Mouse (Mus musculus) left cerebral cortex, adult 2 months (tissue): ENCODE results near the gene Alad. TPM values are rescaled to one million over a fixed set of nuclear protein-coding genes. Genes with fewer than 3 reads are reported as not detected.

ENCODE experiments used
- DNase-seq, 2 experiments: peaks; one replicate each; pipeline ENCODE4 v3.0.0; 2021 to 2022; ENCODE audit warnings: low spot score in 2 of 2, mixed read lengths in 1 of 2; ENCODE audit errors: extremely low spot score in 1 of 2
- H3K27ac ChIP-seq: fragments of 200-600 bp; 2 replicates; pipeline ENCODE4 v1.8.1; 2022
- H3K4me3 ChIP-seq: fragments of 200-600 bp; 2 replicates; pipeline ENCODE4 v1.8.1; 2022
- CTCF ChIP-seq: fragments of 200-600 bp; IDR thresholded peaks from 2 replicates; pipeline ENCODE4 v1.8.1; 2022; ENCODE audit warnings: antibody characterized with exemption, mild to moderate bottlenecking, moderate library complexity
- intact Hi-C: fragments of 180-260 bp; cut with DNase I; formaldehyde crosslinking; loops from one replicate; pipeline ENCODE4 v1.15.1; 2025
- long read RNA-seq, 2 experiments: library from polyadenylated mRNA; stranded (forward); transcript quantifications; one replicate each; pipeline ENCODE4 v2.0.0; 2021; ENCODE audit warnings: borderline mapping rate in 2 of 2
- total RNA-seq, 2 experiments: library from RNA; stranded (reverse); gene quantifications; 2 replicates each; pipeline ENCODE4 v1.2.3; 2021

The Alad gene
- 10 to 100 TPM; 32.1 to 34.0 TPM for total RNA-seq
- long read RNA-seq, experiment 1, transcript Alad-201 (12 exons, 1,206 nt) = major isoform, 44 of 50 reads
- long read RNA-seq, experiment 1, partial matches to known transcripts = 3 of 50 reads
- long read RNA-seq, experiment 1, other reads (novel, unspliced or antisense) = 3 of 50 reads
- long read RNA-seq, experiment 2, transcript Alad-201 (12 exons, 1,206 nt) = major isoform, 28 of 33 reads
- long read RNA-seq, experiment 2, partial matches to known transcripts = 2 of 33 reads
- long read RNA-seq, experiment 2, other reads (novel, unspliced or antisense) = 3 of 33 reads

DNA sequence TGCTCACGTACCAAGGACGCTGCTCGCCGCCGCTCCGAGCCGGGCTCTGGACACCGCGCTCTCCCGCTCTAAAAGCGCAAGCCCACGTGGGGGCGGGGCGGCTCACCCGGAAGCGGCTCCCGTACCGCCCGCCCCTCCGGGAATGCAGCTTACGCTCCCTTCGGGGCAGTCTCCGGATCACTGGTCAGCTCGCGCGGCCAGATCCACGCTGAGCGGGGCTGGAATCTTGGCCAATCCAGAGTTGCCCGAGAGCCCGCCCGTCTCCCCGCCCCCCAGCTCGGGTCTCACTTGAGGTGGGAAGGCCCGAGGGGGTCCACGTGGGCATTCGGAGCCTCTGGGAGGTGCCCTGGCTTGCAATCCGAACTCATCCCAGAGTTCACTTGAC, at the start of gene Alad:
Gene Alad, minus strand, starts transcription at position 70 of the 385 bp plus-strand sequence.
- H3K27ac ChIP-seq = peak within 1 kb of the TSS; percentile 88
- DNase-seq = peak; percentile 81 to 82
- TF ChIP-seq CTCF = no peak; the same call in 1 of the 2 replicates
- H3K4me3 ChIP-seq = peak within 1 kb of the TSS; percentile 56
- intact Hi-C loops = loop anchor here (5.0 kb wide), 2 partner anchors 63 to 113 kb away; partner anchors contain the start of genes Cdc26 and Prpf4

DNA sequence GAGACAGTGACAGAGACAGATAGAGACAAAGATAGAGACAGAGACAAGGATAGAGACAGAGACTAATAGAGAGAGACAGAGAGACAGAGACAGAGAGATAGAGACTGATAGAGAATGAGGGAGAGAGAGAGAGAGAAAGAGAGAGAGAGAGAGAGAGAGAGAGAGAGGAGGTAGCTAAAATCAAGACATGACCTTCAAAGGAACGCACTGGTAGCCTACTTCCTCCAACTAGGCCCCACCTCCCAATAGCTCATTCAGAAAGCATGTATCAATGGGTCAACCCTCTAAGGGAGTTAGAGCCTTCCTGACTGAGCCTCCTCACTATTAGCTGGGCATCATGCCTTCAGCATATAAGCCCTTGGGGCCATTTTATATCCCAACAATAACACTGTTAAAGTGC, 48.6 kb upstream of the Alad start:
- intact Hi-C loops = no loop called here
- DNase-seq = no peak
- H3K27ac ChIP-seq = no peak overlapping the region
- no peak for TF ChIP-seq CTCF
- no peak overlapping the region for H3K4me3 ChIP-seq

DNA sequence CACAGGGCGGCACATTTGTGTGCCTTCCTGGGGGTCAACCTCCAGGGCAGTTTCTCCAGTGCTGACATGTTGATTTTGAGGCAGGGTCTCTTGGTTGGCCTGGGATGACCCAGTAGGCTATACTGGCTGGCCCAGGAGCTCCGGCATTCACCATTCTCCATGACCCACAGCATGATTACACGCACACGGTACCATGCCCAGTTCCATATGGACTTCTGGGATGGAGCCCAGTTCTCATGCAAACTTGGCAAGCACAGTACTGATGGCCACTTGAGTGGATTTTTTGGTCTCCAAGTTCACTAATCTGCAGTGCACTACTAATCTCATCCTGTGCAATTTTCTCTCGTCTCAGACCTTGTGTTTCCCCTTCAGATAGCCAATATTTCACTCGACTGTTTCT, 48.0 kb upstream of the Alad start:
- TF ChIP-seq CTCF = no peak
- intact Hi-C loops = no loop called here
- DNase-seq = no peak
- Histone ChIP-seq H3K27ac (no peak overlapping the region), H3K4me3 (no peak overlapping the region)

DNA sequence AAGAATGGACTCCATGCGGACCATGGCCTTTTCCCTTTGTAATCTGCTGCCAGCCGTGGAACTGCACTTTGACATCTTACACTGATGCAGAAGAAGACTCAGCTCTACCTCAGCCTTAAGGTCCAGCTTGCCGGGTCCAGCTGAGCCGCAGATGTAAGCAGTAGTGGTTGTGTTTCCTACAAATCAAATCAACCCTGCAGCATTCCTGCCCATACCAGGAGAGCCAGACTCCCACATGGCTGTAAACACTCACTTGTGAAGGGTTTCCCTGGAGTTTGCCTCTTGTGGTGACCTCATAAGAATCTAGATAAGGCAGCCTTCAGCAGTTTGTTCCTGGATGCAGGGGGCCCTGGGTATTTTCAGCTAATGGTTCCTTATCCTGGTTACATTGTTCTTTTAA, 46.8 kb upstream of the Alad start:
- no peak overlapping the region for H3K27ac ChIP-seq
- H3K4me3 ChIP-seq = no peak overlapping the region
- intact Hi-C loops = no loop called here

DNA sequence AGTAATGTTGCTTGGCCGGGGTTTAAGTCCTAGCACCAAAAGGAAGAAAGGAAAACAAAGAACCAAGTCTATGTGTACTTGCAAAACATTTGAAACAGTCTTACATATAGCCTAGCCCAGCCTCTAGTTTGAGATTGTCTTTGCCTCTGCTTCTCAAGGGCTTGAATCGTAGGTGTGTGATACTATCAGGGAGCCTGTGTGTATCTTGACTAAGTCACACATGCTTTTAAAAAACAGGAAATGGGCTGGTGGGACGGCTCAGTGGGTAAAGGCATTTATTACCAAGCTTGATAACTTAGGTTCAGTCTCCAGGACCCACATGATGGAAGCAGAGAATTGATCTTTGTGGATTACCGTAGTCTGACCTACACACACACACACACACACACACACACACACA, 42.3 kb upstream of the Alad start:
- Histone ChIP-seq H3K27ac (no peak overlapping the region), H3K4me3 (no peak overlapping the region)
- intact Hi-C loops = no loop called here
- TF ChIP-seq CTCF = no peak
- DNase-seq = no peak

More for the DNA sequence above, 46.8 kb upstream of the Alad start:
- DNase-seq = no peak
- no peak for TF ChIP-seq CTCF

DNA sequence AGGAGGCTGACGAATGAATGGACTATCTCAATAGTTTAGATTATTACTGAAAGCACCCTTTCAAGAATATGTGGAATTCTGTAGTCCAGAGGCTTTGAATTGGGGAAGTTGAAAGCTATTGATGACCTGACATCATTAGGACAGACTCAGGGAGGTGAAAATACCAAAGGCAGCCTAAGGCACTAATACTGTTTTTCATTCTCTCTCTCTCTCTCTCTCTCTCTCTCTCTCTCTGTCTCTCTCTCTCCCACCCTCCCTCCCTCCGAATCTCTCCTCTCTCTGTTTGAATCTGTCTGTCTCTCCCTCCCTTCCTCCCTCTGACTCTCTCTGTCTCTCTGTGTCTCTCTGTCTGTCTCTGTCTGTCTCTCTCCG, 41.9 kb upstream of the Alad start:
- no peak for DNase-seq
- intact Hi-C loops = loop anchor here (1.0 kb wide), 2 partner anchors 136 to 200 kb away; no protein-coding TSS in a partner anchor
- Histone ChIP-seq H3K4me3 (no peak overlapping the region), H3K27ac (no peak overlapping the region)
- no peak for TF ChIP-seq CTCF

DNA sequence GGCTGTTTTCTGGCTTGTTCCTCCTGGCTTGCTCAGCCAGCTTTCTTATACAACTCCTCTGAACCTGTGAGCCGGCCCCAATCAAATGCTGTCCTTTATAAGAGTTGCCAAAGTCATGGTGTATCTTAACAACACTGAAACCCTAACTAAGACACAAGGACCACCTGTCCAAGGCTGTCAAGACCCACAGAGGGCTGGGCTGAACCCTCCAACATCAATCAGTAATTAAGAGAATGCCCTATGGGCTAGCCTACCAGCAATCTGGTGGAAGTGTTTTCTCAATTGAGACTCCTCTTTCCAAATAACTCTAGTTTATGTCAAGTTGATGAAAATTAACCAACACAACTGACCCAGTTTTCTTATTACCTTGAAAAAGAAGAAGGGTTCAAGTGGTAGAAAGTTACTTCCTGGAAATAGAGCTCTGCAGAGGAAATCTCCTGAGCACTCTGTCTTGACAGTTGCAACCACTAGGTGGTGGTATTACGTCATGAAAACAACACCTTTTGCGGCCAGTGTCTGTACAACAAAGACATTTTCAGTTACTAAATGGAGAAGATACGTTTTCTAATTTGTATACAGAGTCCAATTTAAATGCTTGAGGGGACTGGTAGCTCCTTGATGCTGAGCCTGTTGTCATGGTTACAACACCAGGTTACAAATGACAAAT, 41.4 kb upstream of the Alad start:
- H3K27ac ChIP-seq = no peak overlapping the region
- H3K4me3 ChIP-seq = no peak overlapping the region
- intact Hi-C loops = loop anchor here (1.0 kb wide), 2 partner anchors 136 to 200 kb away; no protein-coding TSS in a partner anchor
- TF ChIP-seq CTCF = peak; percentile 82
- DNase-seq = peak; percentile 72 to 74

DNA sequence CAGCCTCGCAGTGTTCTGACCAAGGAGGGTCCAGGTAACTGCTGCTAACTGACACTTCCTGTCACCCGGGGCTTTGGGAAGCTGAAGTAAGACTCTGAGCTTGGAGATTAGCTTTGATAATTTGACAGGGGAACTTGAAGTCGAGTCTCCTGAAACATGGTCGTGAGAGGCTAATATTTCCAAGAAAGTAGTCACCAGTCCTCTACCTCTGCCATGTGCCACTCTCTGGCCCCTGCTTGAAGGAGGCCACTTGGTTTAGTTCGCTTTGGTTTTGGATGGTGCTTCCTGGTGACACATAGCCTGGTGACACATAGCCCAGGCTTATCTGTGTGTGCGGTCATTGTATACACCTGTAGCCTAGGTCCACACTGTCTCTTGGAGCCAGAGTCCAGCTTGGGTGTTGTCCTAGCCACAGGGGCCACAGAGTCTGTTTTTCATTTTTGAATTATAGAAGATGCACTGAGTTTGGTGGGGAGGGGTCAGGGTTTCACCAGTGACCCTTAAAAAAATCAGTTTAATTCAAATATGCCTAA, 40.1 kb upstream of the Alad start, which contains the start of gene Rgs3:
Gene Rgs3, plus strand, starts transcription at position 51 of the 533 bp plus-strand sequence.
- TF ChIP-seq CTCF = no peak
- H3K27ac ChIP-seq = no peak within 1 kb of the TSS
- H3K4me3 ChIP-seq = no peak within 1 kb of the TSS
- DNase-seq = no peak
- intact Hi-C loops = loop anchor here (10.0 kb wide), 1 partner anchor 565 kb away; no protein-coding TSS in a partner anchor

DNA sequence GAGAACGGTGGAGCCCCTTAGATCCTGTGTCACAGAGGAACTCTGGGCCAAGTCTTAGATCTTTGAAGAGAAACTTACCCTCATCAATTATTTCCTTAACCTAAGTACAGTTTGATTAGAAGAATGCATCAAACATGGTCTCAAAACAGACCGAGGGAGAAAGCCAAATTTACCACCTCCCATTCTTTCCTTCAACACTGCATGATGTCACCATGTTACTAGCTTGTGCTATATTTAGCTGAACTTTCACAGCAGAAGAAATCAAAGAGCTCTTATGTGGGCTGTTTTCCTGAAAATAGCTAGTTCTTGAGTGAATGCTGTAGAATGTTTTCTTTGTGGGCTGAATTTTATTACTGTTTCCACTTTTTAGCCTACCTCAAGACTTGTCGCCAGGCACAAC, 37.7 kb upstream of the Alad start:
- TF ChIP-seq CTCF = no peak
- intact Hi-C loops = loop anchor here (10.0 kb wide), 1 partner anchor 567 kb away; no protein-coding TSS in a partner anchor
- Histone ChIP-seq H3K27ac (no peak overlapping the region), H3K4me3 (no peak overlapping the region)
- no peak for DNase-seq

DNA sequence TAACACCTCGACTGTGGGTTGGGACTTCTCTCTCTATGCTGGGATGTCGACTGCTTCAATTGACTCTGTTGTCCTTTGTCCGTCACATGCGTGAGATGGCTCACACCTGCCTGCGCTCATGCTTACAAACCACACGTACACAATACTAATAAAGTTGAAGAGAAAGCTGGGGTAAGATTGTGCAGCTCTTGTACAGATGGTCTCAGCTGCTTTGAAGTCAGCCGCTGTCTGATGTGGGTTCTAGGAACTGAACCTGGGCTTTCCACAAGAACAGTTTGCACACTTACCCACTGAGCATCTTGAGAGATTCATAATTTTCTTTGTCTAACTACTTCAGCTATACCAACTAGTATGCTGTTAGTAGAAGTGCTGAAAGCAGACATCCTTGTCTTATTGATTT, 32.2 kb upstream of the Alad start:
- Histone ChIP-seq H3K27ac (no peak overlapping the region), H3K4me3 (no peak overlapping the region)
- TF ChIP-seq CTCF = no peak
- intact Hi-C loops = loop anchor here (10.0 kb wide), 1 partner anchor 573 kb away; no protein-coding TSS in a partner anchor
- no peak for DNase-seq

DNA sequence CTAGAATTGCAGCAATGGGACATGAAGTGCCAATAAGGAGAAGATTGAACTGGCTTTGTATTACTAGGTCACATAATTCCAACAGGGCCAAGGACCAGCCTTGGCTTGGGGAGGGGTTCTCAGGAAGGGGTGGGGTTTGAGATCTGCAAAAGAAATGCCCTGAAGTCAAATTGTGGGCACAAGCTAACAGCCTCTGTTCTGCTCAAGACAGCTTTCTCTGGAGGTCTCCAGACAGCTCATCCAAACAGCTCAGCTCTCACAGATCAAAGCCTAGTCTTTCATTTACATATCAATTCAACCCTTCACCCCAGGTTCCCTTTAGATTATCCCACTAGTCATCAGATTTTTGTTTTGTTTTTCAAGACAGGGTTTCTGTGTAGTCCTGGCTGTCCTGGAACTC, 25.1 kb upstream of the Alad start:
- H3K27ac ChIP-seq = no peak overlapping the region
- no peak for TF ChIP-seq CTCF
- intact Hi-C loops = no loop called here
- DNase-seq = no peak
- H3K4me3 ChIP-seq = no peak overlapping the region

DNA sequence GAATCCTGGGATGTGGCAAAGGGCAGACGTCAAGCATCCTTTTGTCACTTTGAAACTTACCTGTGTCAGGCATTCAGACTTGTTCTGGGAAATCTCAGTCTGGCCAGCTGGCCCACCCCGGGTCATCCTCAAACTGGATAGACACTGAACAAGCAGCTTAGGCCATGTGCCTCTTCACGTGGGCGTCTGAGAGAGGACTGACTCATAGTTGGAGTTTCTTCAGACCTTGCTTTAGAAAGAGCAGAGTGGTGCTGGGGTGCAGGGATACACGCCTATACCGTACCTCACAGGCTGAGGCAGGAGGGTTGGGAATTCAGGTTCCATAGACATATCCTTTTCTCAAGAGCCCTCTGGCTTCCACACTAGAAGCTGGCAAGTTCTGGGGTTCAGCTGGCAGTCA, 24.1 kb upstream of the Alad start:
- DNase-seq = no peak
- Histone ChIP-seq H3K4me3 (no peak overlapping the region), H3K27ac (no peak overlapping the region)
- TF ChIP-seq CTCF = no peak
- intact Hi-C loops = no loop called here
